Mouse (Mus musculus): ENCODE measurements around the gene Nrip2.

GRCm38 (mm10) chr6:128383752-128384151 is 15.3 kb upstream of the Nrip2 start:
- TF ChIP-seq CTCF (conservative IDR thresholded peaks at IDR 0.05; ENCODE audit: low read length): no peak
- TF ChIP-seq POU5F1 (IDR thresholded peaks at IDR 0.05; ENCODE audit: borderline replicate concordance, low read length): no peak

Measured in E14TG2a.4 (cell line).